Mouse (Mus musculus): ENCODE data around the gene Hepacam2.
"Not testable (repeated sequence)": the region's sequence is repeated elsewhere in the genome, so short reads cannot be mapped to it uniquely, and the experiment has no call there.

Gene Hepacam2

DNA sequence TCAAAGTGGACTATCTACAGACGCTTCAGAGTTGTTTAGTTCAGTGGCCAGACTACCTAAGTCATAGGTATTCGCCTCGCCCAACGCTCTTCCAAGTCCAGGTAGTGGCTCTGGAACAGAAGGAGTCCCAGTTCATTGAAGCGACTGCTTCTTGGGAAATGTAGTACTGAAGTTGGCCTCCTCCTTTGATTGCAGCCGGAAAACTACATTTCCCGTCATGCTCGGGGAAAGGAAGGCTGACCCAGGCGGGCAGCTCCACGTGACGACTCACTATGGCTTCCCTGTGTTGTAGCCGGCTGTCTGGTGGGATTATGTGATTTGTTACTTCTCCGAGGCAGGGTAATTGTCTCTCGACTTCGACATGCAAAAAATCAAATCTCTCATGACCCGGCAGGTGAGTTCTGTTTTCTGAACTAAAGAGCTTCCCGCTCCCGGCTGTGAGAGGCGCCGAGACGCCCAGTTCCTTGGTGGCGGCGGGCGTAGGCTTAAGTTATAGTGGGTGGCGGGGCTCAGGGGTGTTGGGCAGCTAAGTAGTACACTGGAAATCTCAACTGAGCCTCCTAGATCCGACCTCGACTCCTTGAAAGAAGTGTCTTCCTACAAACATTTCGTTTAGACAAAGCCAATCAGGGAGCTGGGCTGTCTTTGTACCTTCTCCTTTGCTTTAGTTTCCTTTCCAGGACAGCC lies at the start of gene Hepacam2, which contains the start of gene Vps50:
Gene Hepacam2 (minus strand): TSS at position 137 of the 687 bp plus-strand sequence.
Gene Vps50 (plus strand): TSS at position 221 of the 687 bp plus-strand sequence.
- peak; percentile 87 to 88 for DNase-seq (ENCODE audit: low spot score in 2 of 2)

DNA sequence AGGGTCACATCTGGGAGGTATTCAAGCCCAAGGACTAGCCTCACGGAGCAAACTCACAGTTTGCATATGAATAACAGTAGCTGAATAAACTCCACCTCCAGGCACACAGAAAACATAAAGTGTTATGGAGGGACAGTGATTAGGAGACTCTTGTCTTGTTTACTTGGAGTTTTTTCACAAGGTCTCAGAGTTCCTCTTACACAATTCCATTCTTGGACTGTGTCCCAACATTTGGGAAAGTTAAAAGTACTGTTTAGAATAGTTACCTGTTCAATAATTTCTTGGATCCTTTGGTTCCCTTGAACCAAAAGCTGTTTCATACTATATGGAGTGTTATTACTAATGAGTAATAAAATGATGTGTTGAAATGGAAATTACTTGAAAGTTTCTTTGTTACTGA lies 46.9 kb upstream of the Hepacam2 start:
- DNase-seq (ENCODE audit: low spot score in 2 of 2), result no peak

DNA sequence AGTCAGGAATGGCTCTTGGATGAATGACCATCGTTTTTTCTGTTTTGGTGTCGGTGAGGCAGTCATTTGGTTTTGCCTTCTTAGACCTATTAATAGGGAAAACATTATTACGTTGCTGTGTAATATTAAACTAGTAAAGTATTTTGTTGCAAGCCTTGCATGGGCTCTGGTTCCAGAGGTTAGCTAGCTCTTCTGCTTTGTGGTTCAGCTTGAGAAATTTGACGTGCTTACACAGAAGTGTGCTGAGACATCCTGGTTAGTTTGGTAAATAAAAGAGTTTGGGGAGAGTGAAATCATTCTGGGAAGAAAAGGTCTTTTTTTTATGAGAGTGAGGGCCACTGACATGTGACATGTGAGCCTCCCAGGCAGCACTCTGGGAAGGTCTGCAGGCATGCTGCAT lies 45.8 kb upstream of the Hepacam2 start:
- no peak for DNase-seq (ENCODE audit: low spot score in 2 of 2)

DNA sequence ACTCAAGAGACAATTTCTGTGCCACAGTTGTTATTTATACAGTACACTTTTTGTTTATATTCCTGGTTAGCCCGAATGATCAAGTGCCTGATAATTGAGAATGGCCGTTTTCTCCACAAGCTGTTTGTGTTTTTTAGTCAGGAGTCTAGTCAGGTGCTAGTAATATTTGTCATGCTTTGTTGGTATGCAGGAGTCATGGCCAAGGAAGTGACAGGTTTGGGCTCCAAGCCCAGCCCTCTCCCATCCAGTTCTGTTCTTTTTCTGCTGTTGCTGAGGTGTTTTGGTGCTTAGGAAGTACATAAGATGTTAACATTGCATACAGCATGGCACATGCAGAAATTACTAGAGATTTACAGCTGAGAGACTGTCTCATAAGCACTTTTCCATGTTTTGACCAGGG lies 41.4 kb upstream of the Hepacam2 start:
- no peak for DNase-seq (ENCODE audit: low spot score in 2 of 2)

DNA sequence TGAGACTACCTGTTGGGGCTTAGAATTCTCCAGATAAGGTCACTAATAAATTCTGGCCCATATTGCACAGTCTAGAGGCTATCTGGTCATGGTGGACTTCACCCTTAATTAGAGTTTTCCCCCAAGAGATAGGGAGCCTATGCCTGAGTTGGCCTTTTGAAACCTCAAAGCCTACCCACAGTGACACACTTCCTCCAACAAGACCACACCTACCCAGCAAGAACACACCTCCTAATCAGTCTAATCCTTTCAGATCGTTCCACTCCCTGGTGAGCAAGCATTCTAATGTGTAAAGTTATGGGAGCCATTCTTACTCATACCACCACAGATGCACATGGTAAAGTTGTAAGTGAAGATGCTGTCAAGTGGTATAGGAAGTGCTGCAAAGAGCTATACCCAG lies 38.0 kb upstream of the Hepacam2 start:
- no peak for DNase-seq (ENCODE audit: low spot score in 2 of 2)

DNA sequence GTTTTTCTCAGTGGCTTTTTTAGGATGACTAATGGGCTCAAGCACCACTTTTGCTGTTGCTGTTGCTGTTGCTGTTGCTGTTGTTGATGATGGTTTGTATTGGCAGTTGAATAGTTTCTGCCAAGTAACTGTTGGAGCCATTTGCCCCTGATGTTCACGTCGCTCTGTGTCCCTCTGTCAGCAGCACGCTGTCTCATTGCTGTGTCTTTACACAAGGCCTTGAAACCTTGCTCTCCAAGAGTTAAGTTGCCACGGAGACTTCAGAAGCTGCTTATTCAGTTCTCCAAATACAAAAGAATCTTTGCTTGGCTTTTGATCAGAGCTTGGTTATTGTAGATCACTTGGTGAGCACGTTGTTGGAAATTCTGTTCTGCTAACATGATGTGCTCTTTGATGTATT lies 33.3 kb upstream of the Hepacam2 start:
- no peak for DNase-seq (ENCODE audit: low spot score in 2 of 2)

DNA sequence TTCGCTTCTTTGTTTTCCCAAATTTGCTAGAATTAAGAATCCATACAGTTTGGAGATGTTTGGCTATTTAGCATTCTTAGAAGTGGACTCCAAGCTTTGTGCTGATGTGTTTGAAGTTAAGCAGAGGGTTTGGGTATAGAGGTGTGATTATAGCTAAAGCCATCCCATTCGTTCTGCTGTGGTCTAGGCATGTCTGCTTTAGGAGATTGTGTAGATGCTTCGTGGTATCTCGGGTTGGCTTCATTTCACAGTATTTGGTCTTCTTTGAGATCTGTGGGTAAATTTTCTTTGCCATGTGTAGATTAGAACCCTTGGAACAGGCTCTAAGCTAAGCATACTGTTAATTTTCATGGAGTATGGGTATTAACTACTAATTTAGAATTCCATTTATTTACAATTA lies 30.1 kb upstream of the Hepacam2 start:
- no peak for DNase-seq (ENCODE audit: low spot score in 2 of 2)

DNA sequence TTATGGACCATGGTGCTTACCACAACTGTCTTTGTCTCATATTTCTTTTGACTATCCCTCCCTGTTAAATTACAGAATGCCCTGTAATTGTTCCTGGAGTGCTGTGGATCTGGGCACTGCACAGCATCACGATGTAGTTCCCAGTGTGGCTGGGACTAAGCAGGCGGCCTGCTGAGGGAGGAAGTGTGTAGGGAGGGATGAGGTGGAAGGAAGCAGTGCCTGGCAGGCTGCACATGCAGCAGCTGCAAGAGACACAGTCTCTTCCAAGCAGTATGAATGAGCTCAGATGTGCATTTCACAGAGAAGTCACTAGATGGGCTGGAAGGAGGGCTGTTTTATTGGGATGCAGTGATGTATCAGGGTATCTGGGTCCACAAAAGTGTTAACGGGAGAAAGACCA lies 14.5 kb upstream of the Hepacam2 start:
- DNase-seq (ENCODE audit: low spot score in 2 of 2), result no peak

DNA sequence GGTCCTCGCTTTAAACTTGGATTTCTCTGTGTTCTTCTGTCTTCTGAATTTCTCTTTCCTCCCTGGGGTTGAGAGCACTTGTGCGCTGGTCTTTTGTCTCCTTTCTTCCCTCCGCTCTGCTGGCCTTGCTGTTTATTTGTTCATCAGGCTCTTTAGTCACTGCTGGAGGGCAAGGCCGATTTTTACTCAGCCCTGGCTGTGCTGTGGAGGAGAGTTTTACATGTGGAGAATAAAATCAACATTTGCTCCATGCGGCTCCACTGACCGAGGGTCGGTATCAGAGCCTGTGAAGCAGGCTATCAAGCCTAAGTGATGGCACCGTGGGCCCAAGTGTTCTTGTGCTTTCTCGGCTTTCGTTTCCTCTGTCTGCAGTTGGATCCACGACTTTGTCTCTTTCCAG lies 13.5 kb upstream of the Hepacam2 start:
- DNase-seq (ENCODE audit: low spot score in 2 of 2), result no peak

DNA sequence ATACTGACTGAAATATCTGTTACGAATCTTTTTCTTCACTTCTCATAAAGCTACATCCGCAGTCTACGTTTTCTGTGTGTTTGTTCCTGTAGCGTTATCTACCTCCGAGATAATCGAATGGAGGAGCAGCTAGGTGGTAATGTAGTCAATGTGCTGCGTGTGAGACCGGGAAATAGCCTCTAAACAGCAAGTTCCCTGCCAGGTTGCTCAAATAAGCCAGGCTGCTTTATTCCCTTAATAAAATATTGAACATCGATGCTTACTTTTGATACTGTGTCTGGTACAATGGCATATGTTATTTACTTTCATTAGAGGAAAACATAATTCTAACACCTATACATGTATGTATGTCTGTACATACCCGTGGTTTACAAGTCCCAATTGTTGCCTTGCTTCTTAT lies 13.0 kb upstream of the Hepacam2 start:
- no peak for DNase-seq (ENCODE audit: low spot score in 2 of 2)

DNA sequence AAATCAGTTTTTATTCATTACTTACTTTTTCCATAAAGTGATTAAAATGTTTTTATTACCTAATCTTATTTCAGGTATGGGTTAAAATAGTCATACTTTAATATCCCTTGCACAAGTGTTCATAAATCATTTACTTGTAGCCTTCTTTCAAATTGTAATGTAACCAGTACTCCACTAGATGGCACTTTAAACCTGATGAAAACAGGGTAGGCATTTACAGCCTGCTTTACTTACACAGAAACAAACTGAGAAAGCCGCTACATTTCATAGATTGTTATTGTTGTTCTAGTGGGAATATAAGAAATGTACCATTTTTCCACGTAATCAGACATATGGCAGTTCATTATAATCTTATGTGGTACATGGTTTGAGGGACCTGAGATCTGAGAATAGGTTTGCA lies 11.7 kb upstream of the Hepacam2 start:
- no peak for DNase-seq (ENCODE audit: low spot score in 2 of 2)

DNA sequence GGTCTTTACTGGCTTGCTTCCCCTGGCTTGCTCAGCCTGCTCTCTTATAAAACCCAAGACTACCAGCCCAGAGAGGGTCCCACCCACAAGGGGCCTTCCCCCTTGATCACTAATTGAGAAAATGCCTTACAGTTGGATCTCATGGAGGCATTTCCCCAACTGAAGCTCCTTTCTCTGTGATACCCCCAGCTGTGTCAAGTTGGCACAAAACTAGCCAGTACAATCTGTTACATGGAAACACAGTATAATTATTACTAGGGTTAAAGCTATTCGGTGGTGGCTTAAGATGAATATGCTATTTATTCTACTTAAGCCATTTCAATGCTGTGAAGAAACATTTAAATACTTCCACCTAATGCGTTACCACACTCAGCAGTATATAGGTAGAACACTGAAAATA lies 10.1 kb upstream of the Hepacam2 start:
- not testable (repeated sequence) for DNase-seq (ENCODE audit: low spot score in 2 of 2)

DNA sequence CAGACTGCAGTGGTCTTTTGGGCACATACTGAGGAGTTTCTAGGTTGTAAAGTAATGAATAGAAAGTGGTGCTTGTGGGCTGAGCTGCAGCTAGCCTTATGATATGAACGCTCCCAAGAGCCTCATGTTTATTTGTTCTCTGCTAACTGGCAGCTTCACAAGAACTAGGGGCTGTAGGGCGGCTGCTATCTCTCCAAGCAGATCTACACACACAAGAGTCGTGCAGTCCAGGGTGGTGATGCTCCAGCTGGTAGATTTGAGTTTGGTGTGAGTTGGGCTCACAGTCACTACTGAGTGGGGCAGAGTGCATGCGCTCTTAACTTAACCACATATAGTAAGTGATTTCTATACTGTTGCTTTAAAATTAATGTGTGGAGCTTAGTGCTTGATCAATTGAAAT lies 9.0 kb upstream of the Hepacam2 start:
- DNase-seq (ENCODE audit: low spot score in 2 of 2), result no peak

DNA sequence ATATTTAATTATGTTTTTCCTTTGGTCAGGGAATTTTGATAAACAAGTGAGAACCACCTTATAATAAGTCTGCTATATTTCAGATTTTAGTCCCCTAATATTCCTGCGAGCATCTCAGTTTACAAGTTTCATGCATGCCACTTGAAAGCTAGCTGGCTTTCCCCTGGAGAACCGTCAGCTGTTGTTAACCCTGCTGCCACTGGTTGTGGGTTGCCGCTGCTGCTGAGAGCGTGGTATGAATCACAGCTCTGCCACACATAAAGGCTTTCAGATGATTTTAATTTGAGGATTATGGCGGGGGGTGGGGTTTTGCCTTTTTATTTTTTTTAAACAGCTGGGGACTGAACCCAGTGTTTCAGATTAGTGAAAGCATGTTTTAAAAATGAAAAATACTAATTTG lies 7.2 kb upstream of the Hepacam2 start:
- DNase-seq (ENCODE audit: low spot score in 2 of 2), result no peak

DNA sequence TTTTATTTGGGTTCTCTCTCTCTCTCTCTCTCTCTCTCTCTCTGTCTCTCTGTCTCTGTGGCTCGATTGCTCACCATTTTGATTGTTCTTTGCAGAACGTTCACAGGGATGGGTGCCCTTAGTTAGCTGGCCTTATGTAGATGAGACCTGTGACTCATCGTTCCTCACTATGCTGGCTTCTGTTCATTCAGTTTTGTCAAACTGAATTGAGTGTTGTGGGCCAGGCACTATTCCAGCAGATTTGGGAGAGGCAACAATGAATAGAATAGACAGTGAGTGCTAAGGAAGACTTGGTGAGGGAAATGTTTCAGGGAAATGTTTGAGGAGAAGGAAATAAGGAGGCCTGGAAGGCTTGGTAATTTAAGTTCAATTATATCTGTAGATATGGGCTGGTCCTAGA lies 2.2 kb upstream of the Hepacam2 start:
- DNase-seq (ENCODE audit: low spot score in 2 of 2), result no peak

DNA sequence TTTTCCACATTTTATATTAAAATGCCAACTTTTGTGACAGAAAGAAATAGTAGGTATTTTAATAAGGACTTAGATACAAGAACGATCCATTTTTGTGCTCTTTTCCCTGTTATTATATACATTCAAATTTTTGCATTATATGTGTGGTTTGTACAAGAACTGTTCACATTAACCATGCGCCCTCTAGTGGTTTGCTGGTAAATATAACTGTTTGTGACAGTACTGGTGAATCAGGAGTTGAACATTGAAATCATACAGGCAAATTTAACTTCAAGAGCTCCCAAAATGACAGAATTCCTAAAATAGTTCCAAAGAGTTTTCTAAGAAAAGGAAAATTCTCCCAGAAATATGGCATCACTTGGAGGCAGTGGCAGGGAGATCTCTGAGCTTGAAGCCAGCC lies 1.9 kb downstream of the Hepacam2 start:
- DNase-seq (ENCODE audit: low spot score in 2 of 2), result peak; percentile 26 to 51

DNA sequence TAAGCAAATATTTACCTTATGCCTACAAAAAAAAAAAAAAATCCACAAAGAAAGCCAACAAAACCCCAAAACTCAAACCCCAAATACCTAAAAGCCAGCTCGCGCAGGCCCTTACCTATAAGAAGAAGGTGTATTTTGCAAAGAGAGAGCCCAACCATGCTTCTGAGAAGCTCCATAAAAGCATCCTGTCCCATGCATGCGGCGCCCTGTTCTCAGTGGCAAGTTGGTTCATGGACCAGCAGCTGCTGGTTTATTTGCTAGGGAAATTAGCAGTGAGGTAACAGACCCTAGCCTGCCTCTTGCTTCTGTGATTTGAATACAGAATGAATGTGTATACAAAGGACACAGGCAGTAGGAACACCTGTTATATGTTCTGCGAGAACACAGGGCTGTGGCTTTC lies 3.8 kb downstream of the Hepacam2 start:
- DNase-seq (ENCODE audit: low spot score in 2 of 2), result peak in 1 of 2 experiments; percentile 17

DNA sequence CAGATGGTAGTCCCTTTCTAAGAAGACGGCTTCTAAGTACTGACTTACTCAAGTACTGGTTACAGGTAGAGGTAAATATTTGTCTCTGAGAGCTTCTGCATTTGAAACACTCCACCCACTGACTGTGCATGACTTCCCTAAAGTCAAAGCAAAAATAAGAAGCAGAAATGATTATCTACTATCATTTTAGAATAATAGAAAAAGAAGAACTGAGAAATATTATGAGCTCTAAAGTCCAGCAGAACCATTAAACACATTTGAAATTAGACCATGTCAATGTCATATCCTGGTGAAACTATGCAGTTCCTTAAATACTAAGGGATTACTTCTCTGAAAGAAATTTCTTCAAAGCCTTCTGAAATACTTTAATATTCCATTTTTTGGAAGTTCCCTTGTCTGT lies 10.7 kb downstream of the Hepacam2 start:
- DNase-seq (ENCODE audit: low spot score in 2 of 2), result no peak

DNA sequence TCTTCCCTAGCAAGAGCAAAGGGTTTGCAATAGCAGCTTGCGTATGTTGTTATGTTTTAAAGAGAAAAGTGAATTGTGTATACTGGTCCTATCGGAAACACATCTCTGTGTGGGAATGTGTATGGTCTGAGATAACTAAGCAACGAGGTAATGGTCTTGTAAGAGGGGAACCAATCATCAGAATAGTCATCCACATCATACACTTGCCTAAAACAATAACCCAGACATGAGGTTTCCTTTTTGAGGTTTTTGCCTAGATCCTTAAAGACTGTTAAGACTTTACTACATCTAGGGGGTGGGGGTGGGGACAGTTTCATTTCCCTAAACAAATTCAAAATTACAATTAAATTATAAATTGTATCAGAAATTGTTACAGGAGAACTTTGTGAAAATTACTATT lies 13.0 kb downstream of the Hepacam2 start:
- DNase-seq (ENCODE audit: low spot score in 2 of 2), result no peak

DNA sequence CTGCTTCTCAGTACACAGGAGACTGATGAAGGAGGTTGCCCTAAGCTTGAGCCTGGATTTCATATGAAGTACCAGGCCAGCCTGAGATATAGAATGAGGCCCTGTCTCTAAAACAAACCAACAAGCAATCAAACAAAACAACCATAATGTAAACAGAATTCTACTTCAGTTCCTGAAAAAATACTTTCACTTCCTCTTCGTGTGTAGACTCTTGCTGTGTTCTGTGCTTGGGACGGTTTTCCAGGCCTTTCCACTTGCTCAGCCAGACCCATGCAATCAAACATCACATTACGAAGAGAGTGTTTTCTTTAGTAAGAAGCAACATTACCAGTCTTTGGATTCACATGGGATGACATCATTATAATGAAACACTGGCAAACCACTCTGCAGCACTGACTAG lies 16.4 kb downstream of the Hepacam2 start:
- DNase-seq (ENCODE audit: low spot score in 2 of 2), result no peak

DNA sequence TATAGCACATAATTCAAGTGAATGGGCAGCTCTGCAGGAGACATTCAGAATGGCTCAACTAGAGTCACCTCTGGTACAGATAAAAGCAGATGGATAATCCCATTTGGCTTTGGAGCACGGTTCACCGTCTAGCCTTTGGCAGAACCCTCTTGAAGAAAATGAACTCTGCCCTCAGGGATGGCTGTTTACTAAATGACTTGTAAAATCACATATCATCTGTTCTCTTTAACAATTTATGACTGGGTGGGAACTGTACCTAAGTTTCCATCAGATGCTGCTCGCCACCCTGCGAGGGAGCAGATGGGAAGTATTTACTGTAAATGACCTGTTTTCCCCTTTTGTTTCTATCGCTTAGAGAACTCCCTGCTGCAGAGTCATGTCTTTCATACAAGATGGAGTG lies 18.2 kb downstream of the Hepacam2 start:
- DNase-seq (ENCODE audit: low spot score in 2 of 2), result no peak

DNA sequence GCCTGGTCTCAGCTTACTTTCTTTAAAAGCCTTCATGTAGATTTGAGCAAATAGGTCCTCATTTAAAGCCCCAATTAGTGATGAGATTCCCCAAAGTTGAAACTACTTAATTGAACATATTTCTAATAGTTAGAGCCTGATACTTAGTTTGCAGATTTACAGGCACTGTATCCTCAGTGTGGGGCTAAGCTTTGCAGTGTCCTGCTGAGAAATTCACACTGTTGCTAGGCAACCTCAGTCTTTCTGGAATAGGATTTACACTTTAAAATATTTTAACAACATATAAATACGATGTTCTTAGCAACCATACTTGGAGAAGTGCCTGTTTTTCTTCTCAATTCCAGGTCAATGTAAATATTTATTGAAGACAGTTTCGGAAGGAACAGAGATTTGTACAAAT lies 21.8 kb downstream of the Hepacam2 start:
- no peak for DNase-seq (ENCODE audit: low spot score in 2 of 2)

DNA sequence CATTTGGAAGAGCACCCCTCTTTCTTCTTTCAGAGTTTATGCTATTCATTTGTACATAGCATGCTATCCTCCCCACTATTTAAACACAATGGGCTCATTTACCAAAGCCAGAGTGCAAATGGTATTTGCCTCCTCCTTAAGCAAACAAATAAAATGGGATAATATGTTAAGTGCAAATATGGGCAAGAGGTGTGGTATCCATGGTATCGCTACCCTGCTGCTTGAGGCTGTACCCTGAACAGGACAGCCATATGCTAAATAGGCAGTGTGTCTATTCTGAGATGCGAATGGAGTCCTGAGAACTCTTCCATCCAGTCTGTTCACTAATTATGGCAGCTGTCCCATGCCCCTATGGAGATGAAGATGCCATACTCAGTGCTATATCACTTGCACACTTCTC lies 27.4 kb downstream of the Hepacam2 start:
- no peak for DNase-seq (ENCODE audit: low spot score in 2 of 2)

DNA sequence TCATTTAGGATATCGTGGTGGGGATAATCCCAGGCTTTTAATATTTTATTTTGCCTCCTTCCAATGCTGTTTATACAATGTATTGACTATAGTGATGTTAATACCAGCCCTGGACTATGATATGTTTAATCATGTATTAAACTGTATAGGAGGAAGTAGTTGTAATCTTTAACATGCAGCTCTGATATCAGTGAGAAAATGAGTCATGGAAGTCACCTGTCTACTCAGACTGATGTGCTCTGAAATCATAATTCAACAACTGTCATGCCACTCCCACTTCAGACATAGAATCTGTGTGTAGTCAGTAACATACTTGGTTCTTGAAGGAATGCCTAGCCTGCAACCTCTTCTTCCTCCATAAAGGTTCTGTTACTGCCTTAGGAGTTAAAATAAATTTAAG lies 29.5 kb downstream of the Hepacam2 start:
- no peak for DNase-seq (ENCODE audit: low spot score in 2 of 2)
